Mouse (Mus musculus): Measurements from ENCODE around the gene Kcnn3.

DNA sequence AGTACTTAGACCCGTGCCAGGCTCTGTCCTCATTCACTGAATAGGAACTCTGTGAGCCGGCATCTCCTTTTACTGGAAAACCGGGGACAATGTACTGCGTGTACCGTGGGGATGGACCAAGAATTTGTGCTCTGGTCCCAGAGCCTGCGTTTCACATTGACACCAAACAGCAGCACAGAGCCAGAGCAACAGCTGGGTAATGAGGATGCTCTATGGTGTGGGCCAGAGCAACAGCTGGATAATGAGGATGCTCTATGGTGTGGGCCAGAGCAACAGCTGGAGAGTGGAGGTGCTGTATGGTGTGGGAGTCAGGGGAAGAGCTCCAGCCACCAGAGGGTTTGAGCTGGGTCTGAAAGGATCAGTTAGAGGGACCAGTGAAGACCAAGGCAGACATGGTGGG, 114.0 kb downstream of the Kcnn3 start:
- TF ChIP-seq POLR2A (IDR thresholded peaks at IDR 0.05; ENCODE audit: control insufficient read depth, low read depth, low read length) (no peak), CTCF (IDR thresholded peaks at IDR 0.05; ENCODE audit: control insufficient read depth, insufficient read depth, insufficient replicate concordance, low read depth, low read length) (no peak)
